Mouse (Mus musculus): Measurements from ENCODE around the gene Ccr1. TPM values are rescaled to one million over a fixed set of nuclear protein-coding genes. Genes with fewer than 3 reads are reported as not detected.

Ccr1 gene
- total and polyA plus RNA-seq, 3 experiments, result 0.07 TPM; not detected in 2

DNA sequence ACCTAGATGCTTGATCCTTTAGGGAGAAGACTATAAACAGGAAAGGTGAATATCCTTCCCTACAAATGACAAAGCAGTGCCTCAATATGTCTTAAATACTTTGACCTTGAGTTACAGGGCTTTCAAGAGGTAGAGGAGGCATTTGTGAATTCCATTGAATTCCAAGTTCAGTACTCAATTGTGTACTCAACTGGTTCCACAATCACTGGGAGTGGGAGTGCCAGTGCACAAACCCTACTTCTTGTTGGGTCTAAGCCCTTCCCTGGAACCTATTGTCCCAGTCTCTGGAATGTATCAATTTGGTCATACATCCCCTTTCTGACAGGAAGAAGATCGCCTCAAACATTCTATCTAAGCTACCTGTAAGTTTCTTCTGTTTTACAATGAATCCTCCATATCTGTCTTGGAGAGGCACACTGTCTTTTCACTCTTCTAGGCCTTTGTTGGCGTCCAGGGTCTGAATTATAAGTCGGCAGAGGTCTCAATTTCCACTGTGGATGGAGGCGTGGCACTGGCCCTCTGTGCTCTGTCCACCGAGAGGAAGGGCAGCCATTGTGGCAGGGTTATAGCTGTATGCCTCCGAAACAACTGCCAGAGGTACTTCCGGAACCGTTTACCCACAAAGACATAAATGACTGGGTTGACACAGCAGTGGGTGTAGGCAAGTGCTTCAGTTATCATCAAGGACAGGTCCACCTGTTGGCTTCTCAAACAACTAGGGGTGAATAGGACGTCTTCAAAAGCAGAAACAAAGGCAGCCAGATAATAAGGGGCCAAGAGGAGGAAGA is 8.6 kb upstream of the Ccr1 start:
- no peak for DNase-seq (ENCODE audit: low read depth, low spot score)
- Histone ChIP-seq H3K4me1 (ENCODE audit: control insufficient read depth in 1 of 2, insufficient read depth in 2 of 2, low read length in 2 of 2) (peaks cover 6 to 9% of the 10 kb centered on the region in 2 experiments), H3K4me3 (ENCODE audit: control insufficient read depth in 1 of 2, insufficient read depth in 1 of 2, low read depth in 2 of 2, low read length in 2 of 2) (no peak overlapping the region), H3K9me3 (replicated peaks; ENCODE audit: insufficient read depth, low read length) (no peaks in the 10 kb centered on the region), H3K27ac (ENCODE audit: control insufficient read depth, low read depth, low read length) (no peak overlapping the region), H3K27me3 (ENCODE audit: control insufficient read depth in 1 of 2, insufficient read depth in 2 of 2, low read length in 2 of 2) (no peaks in the 10 kb centered on the region; a peak in 2 of 4 replicates), H3K79me2 (ENCODE audit: control insufficient read depth, insufficient read depth, low read length, poor library complexity) (no peaks in the 10 kb centered on the region), H3K36me3 (ENCODE audit: control insufficient read depth in 1 of 2, insufficient read depth in 2 of 2, low read length in 2 of 2) (peaks cover 0 to 9% of the 10 kb centered on the region in 2 experiments; a peak in 2 of 4 replicates), H3K9ac (ENCODE audit: control insufficient read depth, low read depth, low read length, poor library complexity, severe bottlenecking) (no peak overlapping the region)
- no peak for TF ChIP-seq MXI1 (IDR thresholded peaks at IDR 0.05; ENCODE audit: low read depth, low read length)
- TF ChIP-seq USF2 (IDR thresholded peaks at IDR 0.05; ENCODE audit: borderline replicate concordance in 1 of 2, insufficient read depth in 1 of 2, low read depth in 1 of 2, low read length in 2 of 2), result no peak
- TF ChIP-seq ELF1 (IDR thresholded peaks at IDR 0.05; ENCODE audit: low read depth, low read length), result no peak
- no peak for TF ChIP-seq SIN3A (IDR thresholded peaks at IDR 0.05; ENCODE audit: low read length)
- TF ChIP-seq USF1 (IDR thresholded peaks at IDR 0.05; ENCODE audit: low read depth, low read length), result no peak
- TF ChIP-seq TCF12 (IDR thresholded peaks at IDR 0.05; ENCODE audit: low read depth, low read length), result no peak
- TF ChIP-seq ETS1 (IDR thresholded peaks at IDR 0.05; ENCODE audit: low read depth, low read length), result no peak
- TF ChIP-seq CTCF (IDR thresholded peaks at IDR 0.05 in 2 of 3, conservative IDR thresholded peaks at IDR 0.05 in 1 of 3; ENCODE audit: control insufficient read depth in 1 of 3, insufficient read depth in 1 of 3, low read depth in 2 of 3, low read length in 3 of 3, poor library complexity in 1 of 3, severe bottlenecking in 1 of 3), result no peak
- no peak for TF ChIP-seq E2F4 (IDR thresholded peaks at IDR 0.05; ENCODE audit: borderline replicate concordance, low read depth, low read length)
- TF ChIP-seq GABPA (IDR thresholded peaks at IDR 0.05; ENCODE audit: low read depth, low read length), result no peak
- TF ChIP-seq ZNF384 (IDR thresholded peaks at IDR 0.05; ENCODE audit: low read depth, low read length), result no peak
- TF ChIP-seq RCOR1 (IDR thresholded peaks at IDR 0.05; ENCODE audit: low read depth, low read length), result no peak
- no peak for TF ChIP-seq CHD2 (IDR thresholded peaks at IDR 0.05; ENCODE audit: low read length)
- TF ChIP-seq GATA1 (IDR thresholded peaks at IDR 0.05; ENCODE audit: low read depth, low read length), result no peak
- TF ChIP-seq UBTF (IDR thresholded peaks at IDR 0.05; ENCODE audit: borderline replicate concordance, insufficient read depth, low read depth, low read length), result no peak

DNA sequence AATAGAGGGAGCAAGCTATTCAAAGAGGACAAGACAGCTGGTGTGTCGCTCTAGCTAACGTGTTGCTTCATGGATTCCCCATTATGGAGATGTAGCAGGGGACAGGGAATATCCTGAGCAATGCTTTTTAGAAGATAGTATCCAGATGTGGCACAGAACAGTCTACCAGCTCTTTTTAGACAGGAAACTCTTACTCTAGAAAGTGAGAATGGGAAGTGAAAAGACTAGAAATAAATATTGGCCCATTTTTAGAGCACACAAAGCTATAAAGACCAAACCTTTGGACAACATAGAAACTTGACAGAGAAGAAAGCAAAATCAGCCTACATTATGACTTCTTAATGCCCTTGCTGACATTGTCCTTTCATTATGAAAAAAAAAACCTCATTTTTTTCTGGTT is 7.1 kb upstream of the Ccr1 start:
- Histone ChIP-seq H3K4me1 (ENCODE audit: control insufficient read depth in 1 of 2, insufficient read depth in 2 of 2, low read length in 2 of 2) (no peaks in the 10 kb centered on the region), H3K9me3 (replicated peaks; ENCODE audit: insufficient read depth, low read length) (no peaks in the 10 kb centered on the region), H3K79me2 (ENCODE audit: control insufficient read depth, insufficient read depth, low read length, poor library complexity) (no peaks in the 10 kb centered on the region), H3K36me3 (ENCODE audit: control insufficient read depth in 1 of 2, insufficient read depth in 2 of 2, low read length in 2 of 2) (no peaks in the 10 kb centered on the region), H3K9ac (ENCODE audit: control insufficient read depth, low read depth, low read length, poor library complexity, severe bottlenecking) (no peak overlapping the region), H3K27me3 (ENCODE audit: control insufficient read depth in 1 of 2, insufficient read depth in 2 of 2, low read length in 2 of 2) (no peaks in the 10 kb centered on the region; a peak in 2 of 4 replicates), H3K27ac (ENCODE audit: control insufficient read depth, low read depth, low read length) (no peak overlapping the region), H3K4me3 (ENCODE audit: control insufficient read depth in 1 of 2, insufficient read depth in 1 of 2, low read depth in 2 of 2, low read length in 2 of 2) (no peak overlapping the region)
- DNase-seq (ENCODE audit: low read depth, low spot score), result no peak
- TF ChIP-seq POLR2A (IDR thresholded peaks at IDR 0.05; ENCODE audit: control insufficient read depth in 1 of 2, insufficient read depth in 1 of 2, low read depth in 1 of 2, low read length in 2 of 2, poor library complexity in 1 of 2), result no peak
- TF ChIP-seq TAL1 (IDR thresholded peaks at IDR 0.05; ENCODE audit: low read length), result no peak
- TF ChIP-seq EP300 (IDR thresholded peaks at IDR 0.05; ENCODE audit: low read depth in 1 of 2, low read length in 2 of 2), result no peak
- no peak for TF ChIP-seq TBP (IDR thresholded peaks at IDR 0.05; ENCODE audit: low read depth, low read length)
- TF ChIP-seq MYC (IDR thresholded peaks at IDR 0.05; ENCODE audit: low read depth, low read length), result no peak
- no peak for TF ChIP-seq ZKSCAN1 (IDR thresholded peaks at IDR 0.05; ENCODE audit: low read depth, low read length)
- TF ChIP-seq SIN3A (IDR thresholded peaks at IDR 0.05; ENCODE audit: low read length), result no peak
- no peak for TF ChIP-seq MAFK (IDR thresholded peaks at IDR 0.05; ENCODE audit: borderline replicate concordance, low read depth, low read length)
- no peak for TF ChIP-seq E2F4 (IDR thresholded peaks at IDR 0.05; ENCODE audit: borderline replicate concordance, low read depth, low read length)
- no peak for TF ChIP-seq RCOR1 (IDR thresholded peaks at IDR 0.05; ENCODE audit: low read depth, low read length)
- no peak for TF ChIP-seq ZNF384 (IDR thresholded peaks at IDR 0.05; ENCODE audit: low read depth, low read length)
- TF ChIP-seq POLR2AphosphoS2 (IDR thresholded peaks at IDR 0.05; ENCODE audit: low read length), result no peak
- TF ChIP-seq CTCF (IDR thresholded peaks at IDR 0.05 in 2 of 3, conservative IDR thresholded peaks at IDR 0.05 in 1 of 3; ENCODE audit: control insufficient read depth in 1 of 3, insufficient read depth in 1 of 3, low read depth in 2 of 3, low read length in 3 of 3, poor library complexity in 1 of 3, severe bottlenecking in 1 of 3), result no peak
- no peak for TF ChIP-seq MAX (IDR thresholded peaks at IDR 0.05; ENCODE audit: low read length)
- TF ChIP-seq ZC3H11A (IDR thresholded peaks at IDR 0.05; ENCODE audit: low read depth, low read length), result no peak
- TF ChIP-seq USF1 (IDR thresholded peaks at IDR 0.05; ENCODE audit: low read depth, low read length), result no peak

All from MEL (cell line).